Mouse (Mus musculus): ENCODE measurements around the gene Ror1. TPM values are rescaled to one million over a fixed set of nuclear protein-coding genes. Genes with fewer than 3 reads are reported as not detected.

The Ror1 gene
- 17.5 and 31.3 TPM in 2 replicates for total RNA-seq (2014; rRNA removed; ENCODE audit: low replicate concordance)
- polyA plus RNA-seq (2015; fragmentation: Nextera tagmentation; extraction: Ambion mirVana) = 8.6 and 10.3 TPM in 2 replicates

- H3K9me3 ChIP-seq (replicated peaks; ENCODE audit: control insufficient read depth, low read length) = no peaks in the 10 kb centered on the region
- under 1% methylated on average over 52 of the region's 76 CpGs for WGBS
- peak within 1 kb of the TSS; percentile 90 for H3K27ac ChIP-seq (ENCODE audit: low read depth)
- H3K36me3 ChIP-seq (replicated peaks; ENCODE audit: control insufficient read depth, insufficient read depth, low read length) = no peaks in the 10 kb centered on the region
- ATAC-seq (ENCODE audit: insufficient read depth, low read depth) = peak; percentile 88
- H3K27me3 ChIP-seq (ENCODE audit: control insufficient read depth, insufficient read depth, low read length) = no peaks in the 10 kb centered on the region
- H3K4me3 ChIP-seq (ENCODE audit: low read depth, low read length) = peak within 1 kb of the TSS; percentile 81
- peak; percentile 90 for DNase-seq (ENCODE audit: low spot score)
- peaks cover 16% of the 10 kb centered on the region for H3K4me1 ChIP-seq (ENCODE audit: control insufficient read depth, insufficient read depth)
- TF ChIP-seq CTCF (IDR thresholded peaks at IDR 0.05; ENCODE audit: low read depth) (peak; percentile 86), EP300 (IDR thresholded peaks at IDR 0.05; ENCODE audit: low read depth) (no peak)
- H3K4me2 ChIP-seq (ENCODE audit: low read depth, low read length) = peak within 1 kb of the TSS; percentile 78
- H3K9ac ChIP-seq (replicated peaks; ENCODE audit: low read depth, low read length) = peak within 1 kb of the TSS; percentile 79
These were observed at the start of gene Ror1 for GRCm38 (mm10) chr4:100095685-100096595. Gene Ror1 (plus strand): TSS chr4:100095791.

- Histone ChIP-seq H3K4me1 (ENCODE audit: control insufficient read depth, insufficient read depth) (peaks cover 5% of the 10 kb centered on the region; the same call in 1 of the 2 replicates), H3K36me3 (replicated peaks; ENCODE audit: control insufficient read depth, insufficient read depth, low read length) (no peaks in the 10 kb centered on the region), H3K4me3 (ENCODE audit: low read depth, low read length) (no peak overlapping the region), H3K9me3 (replicated peaks; ENCODE audit: control insufficient read depth, low read length) (no peaks in the 10 kb centered on the region), H3K27ac (ENCODE audit: low read depth) (no peak overlapping the region), H3K27me3 (ENCODE audit: control insufficient read depth, insufficient read depth, low read length) (no peaks in the 10 kb centered on the region), H3K4me2 (ENCODE audit: low read depth, low read length) (no peak overlapping the region), H3K9ac (replicated peaks; ENCODE audit: low read depth, low read length) (no peak overlapping the region)
- WGBS = 67% methylated on average over 6 of the region's 6 CpGs
- no peak for DNase-seq (ENCODE audit: low spot score)
- ATAC-seq (ENCODE audit: insufficient read depth, low read depth) = no peak
- no peak for TF ChIP-seq CTCF (IDR thresholded peaks at IDR 0.05; ENCODE audit: low read depth)
- TF ChIP-seq EP300 (IDR thresholded peaks at IDR 0.05; ENCODE audit: low read depth) = no peak
These were observed 48.5 kb upstream of the Ror1 start for GRCm38 (mm10) chr4:100047066-100047465.

DNA sequence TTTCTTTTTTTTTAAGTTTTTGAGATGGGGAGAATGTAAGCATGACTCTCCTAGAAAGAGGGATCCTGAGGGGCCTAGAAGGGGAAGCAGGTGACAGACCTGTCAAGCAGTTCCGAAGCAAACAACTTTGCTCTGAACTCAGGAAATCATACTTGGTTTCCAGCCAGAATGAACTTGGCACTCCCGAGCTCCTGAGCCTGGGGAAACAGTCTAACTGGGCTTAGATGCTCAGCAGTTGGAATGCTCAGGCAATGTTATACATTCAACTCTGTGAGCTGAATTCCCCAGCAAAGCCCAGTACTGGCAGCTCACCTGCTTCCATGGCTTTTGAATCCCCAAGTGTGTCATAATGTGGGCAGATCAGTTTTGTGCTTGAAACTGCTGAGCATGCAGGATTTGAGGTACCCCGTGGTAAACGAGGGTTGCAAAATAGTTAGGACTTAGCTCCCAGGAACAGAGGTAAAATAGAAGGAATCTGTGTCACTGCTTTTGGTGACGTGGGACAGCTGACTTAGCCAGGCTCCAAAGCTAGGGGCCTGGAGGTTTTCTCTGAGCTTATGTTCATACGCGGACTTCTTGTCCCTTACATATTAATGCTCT is 47.1 kb upstream of the Ror1 start:
- no peak overlapping the region for H3K4me3 ChIP-seq (ENCODE audit: low read depth, low read length)
- TF ChIP-seq EP300 (IDR thresholded peaks at IDR 0.05; ENCODE audit: low read depth) = no peak
- no peak for TF ChIP-seq CTCF (IDR thresholded peaks at IDR 0.05; ENCODE audit: low read depth)
- no peak overlapping the region for H3K9ac ChIP-seq (replicated peaks; ENCODE audit: low read depth, low read length)
- no peak for ATAC-seq (ENCODE audit: insufficient read depth, low read depth)
- no peaks in the 10 kb centered on the region for H3K36me3 ChIP-seq (replicated peaks; ENCODE audit: control insufficient read depth, insufficient read depth, low read length)
- peaks cover 5% of the 10 kb centered on the region; the same call in 1 of the 2 replicates for H3K4me1 ChIP-seq (ENCODE audit: control insufficient read depth, insufficient read depth)
- H3K4me2 ChIP-seq (ENCODE audit: low read depth, low read length) = no peak overlapping the region
- 47% methylated on average over 7 of the region's 7 CpGs for WGBS
- no peaks in the 10 kb centered on the region for H3K9me3 ChIP-seq (replicated peaks; ENCODE audit: control insufficient read depth, low read length)
- H3K27me3 ChIP-seq (ENCODE audit: control insufficient read depth, insufficient read depth, low read length) = no peaks in the 10 kb centered on the region
- DNase-seq (ENCODE audit: low spot score) = peak; percentile 37
- H3K27ac ChIP-seq (ENCODE audit: low read depth) = 0 out of 2 replicates have a peak overlapping the region, but pooled peaks have one; percentile 1

DNA sequence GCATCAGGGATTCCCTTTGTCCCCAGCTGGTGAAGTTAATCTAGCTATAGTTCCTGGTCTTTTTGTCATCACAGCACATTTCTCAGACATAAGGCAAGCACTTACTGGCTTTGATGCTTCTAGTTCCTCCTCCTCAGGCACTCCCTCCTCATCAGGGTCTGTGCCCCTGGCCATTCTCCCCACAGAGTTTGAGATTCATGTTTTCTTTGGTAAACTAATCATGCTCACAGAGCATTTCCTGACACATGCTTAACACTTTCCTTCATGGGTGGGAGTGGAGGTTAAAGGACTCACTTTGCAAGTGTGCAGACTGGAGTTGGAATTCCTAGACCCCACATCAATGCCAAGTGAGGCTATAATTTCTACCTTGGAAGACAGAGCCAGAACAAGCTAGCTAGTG is 43.8 kb upstream of the Ror1 start:
- DNase-seq (ENCODE audit: low spot score) = no peak
- H3K36me3 ChIP-seq (replicated peaks; ENCODE audit: control insufficient read depth, insufficient read depth, low read length) = no peaks in the 10 kb centered on the region
- H3K4me3 ChIP-seq (ENCODE audit: low read depth, low read length) = no peak overlapping the region
- TF ChIP-seq EP300 (IDR thresholded peaks at IDR 0.05; ENCODE audit: low read depth) = no peak
- no peak for TF ChIP-seq CTCF (IDR thresholded peaks at IDR 0.05; ENCODE audit: low read depth)
- no peak overlapping the region for H3K27ac ChIP-seq (ENCODE audit: low read depth)
- H3K9ac ChIP-seq (replicated peaks; ENCODE audit: low read depth, low read length) = no peak overlapping the region
- no peak for ATAC-seq (ENCODE audit: insufficient read depth, low read depth)
- peaks cover 5% of the 10 kb centered on the region; the same call in 1 of the 2 replicates for H3K4me1 ChIP-seq (ENCODE audit: control insufficient read depth, insufficient read depth)
- H3K9me3 ChIP-seq (replicated peaks; ENCODE audit: control insufficient read depth, low read length) = no peaks in the 10 kb centered on the region
- H3K27me3 ChIP-seq (ENCODE audit: control insufficient read depth, insufficient read depth, low read length) = no peaks in the 10 kb centered on the region
- H3K4me2 ChIP-seq (ENCODE audit: low read depth, low read length) = no peak overlapping the region

DNA sequence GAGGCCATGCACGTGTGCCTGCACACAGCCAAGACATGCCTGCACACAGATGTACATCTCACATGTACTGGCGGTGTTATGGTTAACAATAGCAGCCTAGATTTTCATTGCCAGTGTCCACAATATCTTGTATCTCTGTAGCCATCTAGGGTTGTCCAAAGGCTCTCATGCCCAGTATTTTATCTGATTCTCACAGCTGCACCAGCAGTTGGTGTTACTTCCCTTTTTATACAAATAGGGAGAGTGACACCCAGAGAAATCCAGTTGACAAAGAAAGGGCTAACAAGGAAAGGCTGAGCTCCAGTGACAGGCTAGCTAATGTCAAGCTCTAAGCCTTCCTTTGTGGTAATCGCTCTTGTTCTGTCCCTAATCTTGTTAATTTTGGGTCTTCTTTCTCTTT is 43.3 kb upstream of the Ror1 start:
- Histone ChIP-seq H3K4me3 (ENCODE audit: low read depth, low read length) (no peak overlapping the region), H3K27me3 (ENCODE audit: control insufficient read depth, insufficient read depth, low read length) (no peaks in the 10 kb centered on the region), H3K4me2 (ENCODE audit: low read depth, low read length) (no peak overlapping the region), H3K9me3 (replicated peaks; ENCODE audit: control insufficient read depth, low read length) (no peaks in the 10 kb centered on the region), H3K9ac (replicated peaks; ENCODE audit: low read depth, low read length) (no peak overlapping the region), H3K27ac (ENCODE audit: low read depth) (no peak overlapping the region), H3K36me3 (replicated peaks; ENCODE audit: control insufficient read depth, insufficient read depth, low read length) (no peaks in the 10 kb centered on the region), H3K4me1 (ENCODE audit: control insufficient read depth, insufficient read depth) (peaks cover 5% of the 10 kb centered on the region; the same call in 1 of the 2 replicates)
- TF ChIP-seq CTCF (IDR thresholded peaks at IDR 0.05; ENCODE audit: low read depth) (no peak), EP300 (IDR thresholded peaks at IDR 0.05; ENCODE audit: low read depth) (no peak)
- ATAC-seq (ENCODE audit: insufficient read depth, low read depth) (no peak), DNase-seq (ENCODE audit: low spot score) (no peak)
- WGBS = 67% methylated on average over 3 of the region's 3 CpGs
